Mouse (Mus musculus) heart, embryonic 15.5 days (tissue): ENCODE measurements around the gene Pla2g2f. TPM values are rescaled to one million over a fixed set of nuclear protein-coding genes. Genes with fewer than 3 reads are reported as not detected.

Source experiments
- ATAC-seq: fragments of 200-750 bp; cut with Nextera tagmentation; replicated peaks from 2 replicates; pipeline ENCODE4 v1.8.0; 2017; ENCODE audit warnings: low read depth, moderate TSS enrichment; ENCODE audit not compliant: insufficient number of reproducible peaks, insufficient read depth, low FRiP score
- H3K27ac ChIP-seq: fragments of 300-500 bp; sonication (generic); 2 replicates; pipeline ENCODE4 v1.5.1; 2015; ENCODE audit warnings: mild to moderate bottlenecking, inconsistent platforms
- H3K27me3 ChIP-seq: fragments of 300-500 bp; sonication (generic); 2 replicates; pipeline ENCODE4 v1.6.1; 2015; ENCODE audit warnings: inconsistent platforms
- H3K36me3 ChIP-seq: fragments of 300-500 bp; sonication (generic); 2 replicates; pipeline ENCODE4 v1.6.1; 2015; ENCODE audit warnings: mild to moderate bottlenecking, inconsistent platforms
- H3K4me1 ChIP-seq: fragments of 300-500 bp; sonication (generic); replicated peaks from 2 replicates; pipeline ENCODE4 v1.6.1; 2015; ENCODE audit warnings: inconsistent platforms
- H3K4me2 ChIP-seq: fragments of 300-500 bp; sonication (generic); 2 replicates; pipeline ENCODE4 v1.6.1; 2015; ENCODE audit warnings: inconsistent platforms, mild to moderate bottlenecking, moderate library complexity
- H3K4me3 ChIP-seq: fragments of 300-500 bp; sonication (generic); 2 replicates; pipeline ENCODE4 v1.5.1; 2015; ENCODE audit warnings: mild to moderate bottlenecking, inconsistent platforms
- H3K9ac ChIP-seq: fragments of 300-500 bp; sonication (generic); 2 replicates; pipeline ENCODE4 v1.6.1; 2015; ENCODE audit warnings: mild to moderate bottlenecking, inconsistent platforms
- H3K9me3 ChIP-seq: fragments of 300-500 bp; sonication (generic); replicated peaks from 2 replicates; pipeline ENCODE4 v1.6.1; 2016; ENCODE audit warnings: inconsistent platforms
- WGBS: fragments of 180-500 bp; shearing (Covaris S2); methylation state at CpG from one replicate; pipeline ENCODE4 v1.1.7; 2015; ENCODE audit warnings: mixed read lengths; 5-methylcytosine and 5-hydroxymethylcytosine counted together
- polyA plus RNA-seq: library from polyadenylated mRNA; unstranded; fragments of >200 nt; fragmentation: Nextera tagmentation; extraction: Ambion mirVana; gene quantifications from 2 replicates; pipeline ENCODE4 v1.2.1, GENCODE M21; 2015

Gene Pla2g2f
- polyA plus RNA-seq, 1 experiment from 2014 or later: 0.09 TPM

GRCm38 (mm10) chr4:138716697-138717096 lies 40.7 kb downstream of the Pla2g2f start:
- ATAC-seq: no peak
- Histone ChIP-seq H3K4me3 (no peak overlapping the region), H3K4me2 (no peak overlapping the region), H3K27me3 (peaks cover 16% of the 10 kb centered on the region), H3K9ac (no peak overlapping the region), H3K27ac (no peak overlapping the region), H3K9me3 (no peaks in the 10 kb centered on the region), H3K4me1 (no peaks in the 10 kb centered on the region), H3K36me3 (no peaks in the 10 kb centered on the region)
- 68% methylated on average over 9 of the region's 9 CpGs for WGBS

DNA sequence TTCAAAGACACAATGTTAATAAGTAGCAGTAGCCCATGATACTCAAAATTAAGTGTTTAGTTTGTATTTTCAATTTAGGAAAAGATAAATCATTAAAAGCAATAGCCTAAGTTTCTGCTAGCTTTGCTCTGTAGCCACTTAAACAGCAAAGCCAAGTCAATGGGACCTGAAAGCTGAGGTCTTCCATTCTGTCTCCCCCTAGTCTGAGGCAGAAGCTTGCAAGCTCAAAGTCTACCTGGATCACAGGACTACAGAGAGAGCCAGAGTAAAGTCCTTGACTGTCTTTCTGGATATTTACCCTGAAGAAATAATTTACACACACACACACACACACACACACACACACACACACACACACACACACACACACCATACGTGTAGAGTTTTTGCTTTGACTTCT lies 43.2 kb downstream of the Pla2g2f start:
- Histone ChIP-seq H3K4me3 (no peak overlapping the region), H3K36me3 (no peaks in the 10 kb centered on the region), H3K27ac (no peak overlapping the region), H3K4me1 (no peaks in the 10 kb centered on the region), H3K9ac (no peak overlapping the region), H3K9me3 (no peaks in the 10 kb centered on the region), H3K27me3 (peaks cover 16% of the 10 kb centered on the region), H3K4me2 (no peak overlapping the region)
- no peak for ATAC-seq
- WGBS: 69% methylated on average over 1 of the region's 1 CpGs

DNA sequence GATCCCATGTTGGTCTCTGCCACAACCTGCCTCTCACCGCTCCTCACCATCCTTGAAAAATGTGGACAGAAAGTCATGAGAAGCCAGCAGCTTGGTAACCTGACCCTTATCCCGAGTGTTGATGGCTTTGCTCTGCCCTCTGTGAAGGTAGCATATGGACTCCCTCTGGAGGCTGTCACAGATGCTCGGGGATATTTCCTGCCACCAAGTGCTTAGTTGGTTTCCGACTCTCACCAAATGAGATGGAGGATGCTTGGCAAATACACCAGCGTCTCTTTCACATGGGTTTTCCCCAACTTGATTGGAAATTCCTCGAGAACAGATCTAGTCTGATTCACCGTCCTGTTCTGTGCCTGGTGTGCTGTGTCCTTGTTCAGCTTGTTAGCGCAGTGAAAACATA lies 44.8 kb downstream of the Pla2g2f start:
- 57% methylated on average over 8 of the region's 8 CpGs for WGBS
- Histone ChIP-seq H3K9me3 (no peaks in the 10 kb centered on the region), H3K9ac (no peak overlapping the region), H3K4me1 (no peaks in the 10 kb centered on the region), H3K4me3 (no peak overlapping the region), H3K36me3 (no peaks in the 10 kb centered on the region), H3K4me2 (no peak overlapping the region), H3K27ac (no peak overlapping the region), H3K27me3 (peaks cover 16% of the 10 kb centered on the region)
- no peak for ATAC-seq

DNA sequence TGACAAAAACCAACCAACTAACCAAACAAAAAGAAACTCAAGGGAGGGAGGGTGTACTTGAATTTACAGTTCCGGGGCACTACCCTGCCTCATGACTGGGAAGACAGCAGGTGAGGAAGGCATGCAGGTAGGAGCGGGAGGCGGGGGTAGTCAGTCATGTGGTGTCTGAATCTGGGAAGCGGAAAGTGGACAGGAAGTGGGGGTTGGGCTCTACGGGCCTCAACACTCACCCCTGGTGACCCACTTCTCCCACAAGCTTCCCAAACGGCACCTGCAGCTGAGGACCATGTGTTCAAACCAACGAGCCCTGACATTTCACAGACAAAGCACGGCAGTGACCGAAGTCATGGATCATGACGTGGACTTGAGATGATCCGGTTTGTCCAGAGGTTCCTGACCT lies 45.3 kb downstream of the Pla2g2f start:
- peaks cover 16% of the 10 kb centered on the region for H3K27me3 ChIP-seq
- no peaks in the 10 kb centered on the region for H3K36me3 ChIP-seq
- H3K27ac ChIP-seq: no peak overlapping the region
- H3K4me3 ChIP-seq: no peak overlapping the region
- no peaks in the 10 kb centered on the region for H3K9me3 ChIP-seq
- no peaks in the 10 kb centered on the region for H3K4me1 ChIP-seq
- 77% methylated on average over 11 of the region's 11 CpGs for WGBS
- no peak overlapping the region for H3K9ac ChIP-seq
- H3K4me2 ChIP-seq: no peak overlapping the region
- no peak for ATAC-seq

GRCm38 (mm10) chr4:138711051-138711820 lies 46.2 kb downstream of the Pla2g2f start:
- Histone ChIP-seq H3K27ac (no peak overlapping the region), H3K4me2 (no peak overlapping the region), H3K27me3 (peaks cover 20% of the 10 kb centered on the region), H3K9me3 (no peaks in the 10 kb centered on the region), H3K9ac (no peak overlapping the region), H3K4me3 (no peak overlapping the region), H3K36me3 (no peaks in the 10 kb centered on the region), H3K4me1 (no peaks in the 10 kb centered on the region)
- no peak for ATAC-seq
- 63% methylated on average over 17 of the region's 17 CpGs for WGBS

- Histone ChIP-seq H3K36me3 (no peaks in the 10 kb centered on the region), H3K27ac (no peak overlapping the region), H3K9me3 (no peaks in the 10 kb centered on the region), H3K4me1 (no peaks in the 10 kb centered on the region), H3K4me2 (no peak overlapping the region), H3K4me3 (no peak overlapping the region), H3K27me3 (peaks cover 24% of the 10 kb centered on the region), H3K9ac (no peak overlapping the region)
- 80% methylated on average over 11 of the region's 11 CpGs for WGBS
- ATAC-seq: no peak
Observed at GRCm38 (mm10) chr4:138710633-138711032, 46.8 kb downstream of the Pla2g2f start.

- no peak overlapping the region for H3K4me3 ChIP-seq
- 66% methylated on average over 7 of the region's 7 CpGs for WGBS
- no peak for ATAC-seq
- H3K4me2 ChIP-seq: no peak overlapping the region
- H3K4me1 ChIP-seq: no peaks in the 10 kb centered on the region
- H3K27me3 ChIP-seq: peaks cover 25% of the 10 kb centered on the region
- H3K9me3 ChIP-seq: no peaks in the 10 kb centered on the region
- H3K36me3 ChIP-seq: no peaks in the 10 kb centered on the region
- H3K27ac ChIP-seq: no peak overlapping the region
- H3K9ac ChIP-seq: no peak overlapping the region
Observed at GRCm38 (mm10) chr4:138709944-138710343, 47.5 kb downstream of the Pla2g2f start.

DNA sequence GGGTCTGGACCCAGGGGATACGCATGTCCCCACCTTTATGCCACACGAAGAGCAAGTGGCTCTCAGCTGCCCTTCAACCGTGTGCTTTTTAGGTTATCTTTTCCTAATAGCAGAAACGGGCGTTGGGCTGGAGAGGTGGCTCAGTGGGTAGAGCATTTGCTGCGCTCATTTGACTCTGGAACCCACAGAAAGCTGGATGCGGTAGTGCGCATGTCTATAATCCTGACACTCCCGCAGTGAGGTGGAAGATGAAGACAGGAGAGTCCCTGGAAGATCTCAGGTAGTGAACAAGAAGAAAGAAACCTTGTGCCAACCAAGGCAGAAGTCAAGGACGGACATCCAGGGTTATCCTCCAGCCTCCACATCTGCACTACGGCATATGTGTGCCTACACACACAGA lies 48.2 kb downstream of the Pla2g2f start:
- H3K27me3 ChIP-seq: peaks cover 28% of the 10 kb centered on the region
- H3K9ac ChIP-seq: no peak overlapping the region
- 73% methylated on average over 11 of the region's 11 CpGs for WGBS
- no peak overlapping the region for H3K4me3 ChIP-seq
- H3K36me3 ChIP-seq: no peaks in the 10 kb centered on the region
- H3K4me1 ChIP-seq: no peaks in the 10 kb centered on the region
- H3K27ac ChIP-seq: no peak overlapping the region
- H3K4me2 ChIP-seq: no peak overlapping the region
- no peak for ATAC-seq
- H3K9me3 ChIP-seq: no peaks in the 10 kb centered on the region

DNA sequence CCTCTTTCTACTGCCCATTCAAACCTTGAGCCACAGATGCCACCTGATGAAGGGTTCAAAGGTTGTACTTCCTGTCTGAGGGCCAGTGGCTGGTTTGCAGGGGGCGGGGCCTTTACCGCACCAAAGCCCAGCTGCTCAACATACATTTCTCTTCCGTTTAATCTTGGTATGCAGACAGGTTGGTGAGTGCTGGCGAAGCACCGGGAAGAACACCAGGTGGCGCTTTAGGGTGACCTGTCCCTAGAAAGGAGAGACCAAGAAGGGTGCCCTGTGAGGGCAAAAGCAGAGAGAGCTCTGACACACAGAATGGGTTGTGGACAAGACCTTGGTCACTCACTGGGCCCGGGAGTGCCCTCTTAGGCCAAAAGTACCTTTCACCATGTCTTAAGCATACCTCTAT lies 48.8 kb downstream of the Pla2g2f start:
- no peaks in the 10 kb centered on the region for H3K4me1 ChIP-seq
- WGBS: 7% methylated on average over 7 of the region's 7 CpGs
- peaks cover 28% of the 10 kb centered on the region for H3K27me3 ChIP-seq
- H3K4me2 ChIP-seq: no peak overlapping the region
- ATAC-seq: no peak
- no peaks in the 10 kb centered on the region for H3K9me3 ChIP-seq
- H3K27ac ChIP-seq: no peak overlapping the region
- H3K4me3 ChIP-seq: no peak overlapping the region
- H3K36me3 ChIP-seq: no peaks in the 10 kb centered on the region
- H3K9ac ChIP-seq: no peak overlapping the region

- WGBS: 86% methylated on average over 8 of the region's 8 CpGs
- Histone ChIP-seq H3K27me3 (peaks cover 32% of the 10 kb centered on the region), H3K4me3 (no peak overlapping the region), H3K9me3 (no peaks in the 10 kb centered on the region), H3K4me2 (no peak overlapping the region), H3K9ac (no peak overlapping the region), H3K27ac (no peak overlapping the region), H3K4me1 (no peaks in the 10 kb centered on the region), H3K36me3 (no peaks in the 10 kb centered on the region)
- ATAC-seq: no peak
Observed at GRCm38 (mm10) chr4:138706620-138707019, 50.8 kb downstream of the Pla2g2f start.

- H3K9me3 ChIP-seq: no peaks in the 10 kb centered on the region
- H3K4me1 ChIP-seq: no peaks in the 10 kb centered on the region
- no peaks in the 10 kb centered on the region for H3K36me3 ChIP-seq
- no peak overlapping the region for H3K27ac ChIP-seq
- no peak for ATAC-seq
- no peak overlapping the region for H3K4me3 ChIP-seq
- H3K27me3 ChIP-seq: peaks cover 29% of the 10 kb centered on the region
- no peak overlapping the region for H3K9ac ChIP-seq
- no peak overlapping the region for H3K4me2 ChIP-seq
- WGBS: 75% methylated on average over 4 of the region's 4 CpGs
Observed at GRCm38 (mm10) chr4:138704169-138704568, 53.3 kb downstream of the Pla2g2f start.

DNA sequence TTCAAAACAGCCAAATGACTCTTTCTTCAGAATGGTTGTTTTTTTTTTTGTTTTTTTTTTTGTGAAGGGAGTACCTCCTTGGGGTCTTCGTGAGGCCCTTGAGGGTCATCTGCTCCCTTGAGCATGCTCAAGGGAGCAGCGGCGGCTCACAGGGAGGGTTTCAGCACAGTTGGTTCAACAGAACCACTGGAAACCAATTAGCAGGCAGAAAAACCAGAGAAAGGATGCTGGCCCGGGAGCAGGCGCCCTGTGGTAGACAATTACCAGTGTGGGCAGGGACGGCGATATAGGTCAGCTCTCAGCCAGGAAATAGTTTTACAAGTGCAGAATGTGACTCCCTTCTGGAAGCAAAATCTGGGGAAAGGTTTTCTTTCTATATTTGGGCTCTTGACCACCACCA lies 53.8 kb downstream of the Pla2g2f start:
- 51% methylated on average over 7 of the region's 7 CpGs for WGBS
- Histone ChIP-seq H3K9me3 (no peaks in the 10 kb centered on the region), H3K27me3 (peaks cover 29% of the 10 kb centered on the region), H3K4me2 (no peak overlapping the region), H3K27ac (no peak overlapping the region), H3K4me3 (no peak overlapping the region), H3K4me1 (no peaks in the 10 kb centered on the region), H3K9ac (no peak overlapping the region), H3K36me3 (no peaks in the 10 kb centered on the region)
- ATAC-seq: no peak
